Mouse (Mus musculus): ENCODE measurements around the gene Tfpi2. TPM values are rescaled to one million over a fixed set of nuclear protein-coding genes. Genes with fewer than 3 reads are reported as not detected.

The Tfpi2 gene
- total RNA-seq (2023), result not detected in 4 replicates

DNA sequence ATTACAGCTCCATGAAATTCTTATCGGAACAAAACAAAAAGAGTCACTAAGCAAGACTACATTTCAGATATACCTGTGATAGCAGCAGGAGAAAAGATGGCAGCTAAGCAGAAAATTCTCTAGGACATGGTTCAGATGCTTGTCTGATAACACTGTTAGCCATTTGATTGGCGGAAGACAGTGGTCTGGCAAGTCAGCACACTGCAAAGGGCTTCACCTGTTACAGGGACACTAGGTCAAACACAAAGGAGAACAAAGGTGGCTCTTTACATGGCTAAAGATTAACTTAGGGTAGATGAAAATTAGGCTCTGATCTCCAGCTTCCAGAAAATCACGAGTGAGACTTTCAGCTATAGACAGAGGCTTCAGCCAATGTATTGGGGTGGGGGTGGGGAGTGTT, at the start of gene Tfpi2:
TSS of gene Tfpi2 (minus strand) at position 170 of the 400 bp plus-strand sequence.

DNA sequence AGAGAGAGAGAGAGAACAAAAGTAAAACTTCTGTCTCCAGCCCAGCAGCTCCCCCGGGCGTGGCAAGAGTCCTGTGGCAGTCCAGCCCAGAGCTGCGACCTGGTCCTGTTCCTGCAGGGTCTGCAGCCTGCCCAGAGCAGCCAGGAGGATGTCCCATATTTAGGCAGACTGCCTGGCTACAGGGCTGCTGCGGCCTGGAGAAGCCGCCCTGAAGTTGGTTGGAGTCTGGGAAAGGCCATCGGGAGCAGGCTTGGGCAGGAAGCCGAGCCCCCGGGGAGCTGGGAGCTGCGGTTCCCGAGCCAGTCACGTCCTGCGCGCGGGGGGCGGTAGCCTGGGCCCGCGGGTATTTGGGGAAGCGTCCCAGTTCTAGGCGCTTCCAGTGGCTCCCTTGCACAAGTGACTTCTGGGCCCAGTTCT, 15.2 kb upstream of the Tfpi2 start, which contains the start of gene Gng11:
TSS of gene Gng11 (plus strand) at position 15 of the 417 bp plus-strand sequence.

DNA sequence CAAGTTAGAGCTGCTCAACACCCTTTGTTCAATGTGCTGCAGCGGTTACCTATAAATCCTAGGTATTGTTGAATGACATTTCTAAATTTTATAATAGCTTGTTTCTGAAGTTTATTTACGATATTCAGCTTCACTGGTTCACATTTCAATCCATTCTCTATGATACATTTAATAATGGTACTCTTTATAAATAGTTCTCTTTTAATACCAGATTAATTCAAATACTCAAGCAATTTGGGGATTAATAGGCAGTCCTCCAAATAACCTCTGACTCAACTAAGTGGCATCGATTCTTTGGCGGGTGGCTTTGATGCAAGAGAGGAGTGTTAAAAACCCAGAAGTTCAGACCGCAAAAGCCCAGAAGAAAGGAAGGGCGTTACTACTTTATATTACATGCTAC, 4.8 kb upstream of the Tfpi2 start, which contains the start of gene Gngt1:
TSS of gene Gngt1 (plus strand) at position 301 of the 400 bp plus-strand sequence.

Other genes with a start within 250 kb of the Tfpi2 start
- gene Calcr, start 224.2 kb downstream of the Tfpi2 start, total RNA-seq (2023), result not detected in 4 replicates
- gene Gngt1, start 4.9 kb upstream of the Tfpi2 start, total RNA-seq (2023), result not detected in 4 replicates
- 1.1 to 2.1 TPM (median 1.1 TPM) in 3 of 4 replicates, not detected in the other for gene Gng11, start 15.0 kb upstream of the Tfpi2 start, total RNA-seq (2023)
- gene Bet1, start 98.1 kb upstream of the Tfpi2 start, total RNA-seq (2023), result 11.5 to 14.4 TPM (median 12.2 TPM) in 4 replicates